Mouse (Mus musculus) layer of hippocampus, adult 8-10 months (tissue): ENCODE measurements at regions not wholly inside any gene's neighbourhood (a gene's known extent, or its start where the extent isn't known, plus 50 kb on each side); places are given as distances from the start of the nearest gene placed in this dataset.
"Not testable (repeated sequence)": the region's sequence is repeated elsewhere in the genome, so short reads cannot be mapped to it uniquely, and the experiment has no call there.

Experiments used
- DNase-seq, 2 experiments: peaks; one replicate each; pipeline ENCODE4 v3.0.0; 2022; ENCODE audit warnings: low spot score in 2 of 2

DNA sequence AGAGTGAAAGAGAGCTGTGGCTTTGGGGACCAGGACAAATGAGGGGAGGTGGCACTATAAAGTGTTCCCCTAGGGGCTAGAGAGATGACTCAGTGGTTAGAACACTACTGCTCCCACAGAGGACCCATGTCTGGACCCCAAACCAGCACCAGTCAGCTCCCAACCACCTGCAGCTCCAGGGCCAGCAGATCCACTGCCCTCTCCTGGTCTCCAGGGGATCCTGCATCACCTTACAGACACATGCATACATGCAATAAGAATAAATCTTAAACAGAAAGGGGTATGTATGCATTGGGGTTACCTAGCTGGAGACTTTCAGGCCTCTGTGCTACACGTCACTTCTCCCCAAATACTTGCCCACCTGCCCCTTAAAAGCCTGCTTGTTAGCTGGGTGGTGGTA is 93.8 kb upstream of the Zfp706 start:
- no peak for DNase-seq

- DNase-seq: no peak
These were observed 93.3 kb upstream of the Zfp706 start for GRCm38 (mm10) chr15:37100767-37101288.

DNA sequence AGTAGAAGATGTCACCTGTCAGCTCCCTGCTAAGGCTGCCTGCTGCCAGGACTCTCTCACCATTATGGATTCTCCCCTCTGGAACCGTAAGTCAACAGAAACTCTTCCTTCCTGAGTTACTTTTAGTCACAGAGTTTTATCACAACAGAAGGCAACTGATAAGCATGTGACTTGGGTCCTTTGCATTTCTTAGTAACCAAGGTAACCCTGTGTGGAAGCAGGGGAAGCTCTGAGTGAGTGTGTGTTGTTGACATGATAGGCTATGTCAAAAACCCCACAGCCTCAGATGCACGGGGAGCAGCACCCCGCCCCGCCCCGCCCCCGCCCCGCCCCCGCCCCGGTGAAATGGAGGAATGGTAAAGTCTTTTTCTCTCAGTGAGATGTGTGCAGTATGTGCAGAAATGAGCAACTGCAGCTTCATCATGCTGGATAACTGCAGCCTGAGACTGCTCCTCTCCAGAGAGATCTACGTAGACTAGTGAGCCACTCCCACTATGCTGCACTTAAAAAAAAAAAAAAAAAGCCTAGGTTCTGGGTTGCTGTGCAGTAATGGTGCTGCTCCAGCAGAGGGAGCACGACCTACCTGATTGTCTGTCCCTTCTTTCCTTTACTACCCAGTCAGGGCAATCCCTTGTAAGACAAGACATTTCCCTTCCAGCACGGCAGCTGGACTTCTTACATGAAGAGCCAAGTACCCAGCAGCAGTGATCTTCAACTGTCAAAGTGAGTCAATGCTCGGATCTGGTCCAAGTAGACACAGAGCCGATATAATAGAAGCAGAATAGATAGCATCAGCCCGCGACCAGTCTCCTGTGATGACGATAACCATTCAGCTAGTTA is 92.6 kb upstream of the Zfp706 start:
- peak; percentile 51 for DNase-seq

GRCm38 (mm10) chr15:37099176-37099575 is 91.6 kb upstream of the Zfp706 start:
- no peak for DNase-seq

DNA sequence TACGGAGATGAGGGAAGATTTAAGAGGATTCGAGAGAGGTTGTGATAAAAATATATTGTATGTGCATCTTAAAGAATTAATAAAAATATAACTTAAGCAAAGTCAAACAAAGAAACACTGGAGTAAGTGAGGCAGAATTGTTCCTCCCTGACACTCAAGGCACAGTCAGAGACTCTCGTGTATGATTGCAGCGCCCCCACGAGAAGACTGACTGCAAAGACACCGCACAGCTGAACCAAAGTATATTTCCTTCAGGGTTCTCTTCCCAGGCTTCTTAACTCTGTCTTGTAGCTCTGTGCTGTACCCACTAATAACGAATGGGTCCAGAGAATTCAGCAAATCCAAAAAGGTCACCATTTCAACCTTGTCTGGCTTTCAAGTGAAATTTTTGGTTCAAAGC is 89.9 kb upstream of the Zfp706 start:
- no peak for DNase-seq

DNA sequence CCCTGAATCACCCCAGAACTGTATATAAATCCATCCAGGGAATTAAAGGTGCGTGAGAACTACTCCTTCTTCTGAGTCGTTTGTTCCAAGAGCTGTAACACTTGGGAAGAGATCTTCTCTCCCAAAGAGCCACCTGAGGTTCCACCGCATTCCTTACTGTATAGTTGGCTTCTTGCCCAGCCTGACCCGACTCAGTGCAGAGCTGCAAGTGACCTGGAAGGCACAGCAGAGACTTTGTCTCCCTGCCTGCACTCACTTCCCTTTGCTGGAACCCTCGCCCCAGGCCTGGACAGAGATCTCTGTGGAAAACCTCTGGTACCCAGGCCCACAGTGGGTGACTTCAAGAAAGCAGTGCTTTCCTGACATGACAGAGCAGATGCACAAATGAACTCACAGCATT is 83.6 kb upstream of the Zfp706 start:
- DNase-seq: not testable (repeated sequence)

DNA sequence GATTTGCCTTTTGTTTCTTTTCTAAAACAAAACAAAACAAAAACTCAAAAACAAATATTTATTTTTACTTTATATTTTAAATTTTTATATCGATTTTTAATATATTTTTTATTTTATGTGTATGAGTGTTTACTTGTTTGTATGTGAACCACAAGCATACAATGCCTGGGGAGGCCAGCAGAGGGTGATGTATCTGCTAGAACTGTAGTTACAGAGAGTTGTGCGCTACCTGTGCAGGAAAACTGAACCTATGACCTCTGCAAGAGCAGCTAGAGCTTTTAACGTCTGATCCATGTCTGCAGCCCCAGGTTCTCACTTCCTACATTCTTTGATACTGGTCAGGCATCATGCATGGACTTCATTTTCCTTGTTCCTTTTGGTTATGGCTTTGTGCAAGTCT is 76.2 kb upstream of the Zfp706 start:
- no peak for DNase-seq

DNA sequence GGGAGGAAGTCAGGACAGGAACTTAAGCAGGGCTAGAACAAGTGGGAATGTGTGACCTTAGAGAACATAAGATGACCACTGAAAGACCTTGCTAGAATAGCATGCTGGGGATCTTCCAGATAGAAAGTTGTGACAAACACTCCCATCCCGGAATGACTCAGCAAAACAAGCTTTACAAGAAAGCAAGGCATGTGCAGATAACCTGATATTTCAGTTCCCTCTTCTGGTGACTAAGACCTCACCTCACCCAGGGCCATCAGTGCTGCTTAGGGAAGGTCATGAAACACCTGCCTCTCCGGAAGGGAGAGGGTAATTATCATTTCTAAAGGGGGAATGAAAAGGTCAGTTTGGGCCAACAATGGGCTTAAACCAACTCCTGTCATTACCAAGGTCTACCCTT is 74.3 kb upstream of the Zfp706 start:
- no peak for DNase-seq

GRCm38 (mm10) chr15:37080931-37081330 is 73.4 kb upstream of the Zfp706 start:
- no peak for DNase-seq

GRCm38 (mm10) chr15:37080395-37080794 is 72.8 kb upstream of the Zfp706 start:
- no peak for DNase-seq

DNA sequence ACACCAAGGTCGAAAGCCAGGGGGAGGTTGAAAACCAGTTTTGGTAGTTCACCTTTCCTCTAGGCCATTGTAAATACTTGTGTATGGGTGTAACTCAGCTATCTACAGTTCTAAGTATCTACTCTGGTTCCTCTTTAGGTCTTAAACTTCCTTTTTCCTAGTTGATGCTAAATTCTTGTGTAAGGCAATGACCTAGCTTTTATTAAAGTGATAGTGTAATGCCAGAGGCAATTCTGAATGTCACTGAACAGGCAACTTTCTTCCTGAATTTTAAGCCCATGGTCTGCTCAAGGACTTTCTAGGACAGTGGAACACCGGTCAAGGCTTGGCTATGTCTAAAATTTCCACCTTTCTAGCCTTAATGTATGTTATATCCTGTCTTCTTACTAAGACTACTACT is 66.6 kb upstream of the Zfp706 start:
- not testable (repeated sequence) for DNase-seq

DNA sequence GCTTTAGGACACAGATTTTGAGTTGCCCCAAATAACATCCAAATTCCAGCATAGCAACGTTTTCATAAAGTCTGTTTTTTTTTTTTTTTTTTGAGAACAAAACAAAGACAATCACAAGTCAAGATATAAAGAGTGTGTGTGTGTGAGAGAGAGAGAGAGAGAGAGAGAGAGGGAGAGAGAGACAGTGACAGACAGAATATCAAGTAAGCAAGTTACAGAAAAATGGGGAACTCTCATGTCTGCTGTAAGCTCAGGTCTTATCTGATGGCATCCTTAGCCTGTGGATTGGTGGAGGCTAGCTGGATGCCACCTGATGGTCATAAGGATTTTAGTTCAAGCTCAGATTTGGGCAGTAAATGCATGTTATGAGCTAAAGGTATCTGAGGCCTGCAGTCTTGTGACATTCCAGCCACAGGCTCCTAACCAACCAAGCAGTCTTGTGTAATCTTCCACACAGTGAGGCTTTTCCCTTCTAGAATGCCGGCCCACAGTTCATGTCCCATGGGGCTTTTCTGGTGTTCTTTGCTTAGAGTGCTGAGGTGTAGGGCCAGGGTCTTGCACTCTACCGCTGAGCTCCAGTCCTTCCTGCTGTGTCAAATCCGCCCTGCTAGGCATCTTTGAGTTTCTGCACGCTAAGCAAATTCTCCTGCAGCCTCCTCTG is 64.8 kb upstream of the Zfp706 start:
- no peak for DNase-seq

GRCm38 (mm10) chr15:37070188-37070587 is 62.6 kb upstream of the Zfp706 start:
- no peak for DNase-seq

- DNase-seq: no peak
These were observed 59.8 kb upstream of the Zfp706 start for GRCm38 (mm10) chr15:37067326-37067725.

GRCm38 (mm10) chr15:37065926-37066550 is 58.5 kb upstream of the Zfp706 start:
- no peak for DNase-seq

DNA sequence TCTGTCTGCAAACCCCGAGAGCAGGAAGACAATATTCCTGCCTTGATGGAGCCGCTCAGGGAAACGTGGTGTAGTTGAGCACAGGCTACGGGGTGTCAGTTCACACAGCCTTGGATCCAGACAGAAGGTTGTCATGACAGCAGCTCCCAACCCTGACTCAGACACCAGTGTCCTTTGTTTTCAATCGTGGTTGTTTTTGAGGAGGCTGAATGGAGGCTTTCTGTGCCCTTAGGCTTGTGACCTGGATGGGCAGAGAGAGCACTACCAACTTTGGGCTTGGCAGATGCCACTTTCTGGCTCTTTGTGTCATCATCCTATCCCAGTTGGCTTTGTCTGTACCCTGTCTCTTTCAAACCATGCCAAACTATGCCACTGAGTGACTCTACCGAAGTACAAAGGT is 57.8 kb upstream of the Zfp706 start:
- peak; percentile 42 to 62 for DNase-seq

GRCm38 (mm10) chr15:37063781-37064383 is 56.3 kb upstream of the Zfp706 start:
- no peak for DNase-seq

GRCm38 (mm10) chr15:37062585-37062984 is 55.0 kb upstream of the Zfp706 start:
- peak in 1 of 2 experiments; percentile 47 for DNase-seq

DNA sequence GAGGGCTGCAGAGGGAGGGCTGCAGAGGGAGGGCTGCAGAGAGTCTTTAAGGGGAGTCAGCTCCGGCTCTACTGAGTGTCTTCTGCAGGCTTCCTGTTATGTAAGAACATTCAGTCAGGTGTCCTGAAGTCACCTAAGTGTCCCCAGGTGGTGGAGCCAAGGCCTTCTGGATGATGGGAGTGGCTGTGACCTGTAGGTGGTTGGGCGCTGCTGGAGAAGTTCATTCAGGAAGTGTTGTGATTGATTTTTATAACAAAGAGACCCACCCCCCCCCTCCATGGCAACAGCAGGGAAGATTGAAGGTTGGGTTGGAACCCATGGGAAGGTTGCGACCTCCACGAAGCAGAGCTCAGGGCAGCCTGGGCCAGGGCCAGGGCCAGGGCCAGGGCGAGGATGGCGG is 53.9 kb upstream of the Zfp706 start:
- no peak for DNase-seq

- no peak for DNase-seq
These were observed 53.3 kb upstream of the Zfp706 start for GRCm38 (mm10) chr15:37060831-37061230.
